Mouse (Mus musculus) fibroblast of lung, adult 2 months (primary cell): ENCODE measurements around the gene Frmd4a.
"Not testable (repeated sequence)": the region's sequence is repeated elsewhere in the genome, so short reads cannot be mapped to it uniquely, and the experiment has no call there.

ENCODE experiments used
- DNase-seq: peaks from one replicate; pipeline ENCODE4 v3.0.0-alpha.2; 2011; ENCODE audit warnings: low read depth

Gene Frmd4a

DNA sequence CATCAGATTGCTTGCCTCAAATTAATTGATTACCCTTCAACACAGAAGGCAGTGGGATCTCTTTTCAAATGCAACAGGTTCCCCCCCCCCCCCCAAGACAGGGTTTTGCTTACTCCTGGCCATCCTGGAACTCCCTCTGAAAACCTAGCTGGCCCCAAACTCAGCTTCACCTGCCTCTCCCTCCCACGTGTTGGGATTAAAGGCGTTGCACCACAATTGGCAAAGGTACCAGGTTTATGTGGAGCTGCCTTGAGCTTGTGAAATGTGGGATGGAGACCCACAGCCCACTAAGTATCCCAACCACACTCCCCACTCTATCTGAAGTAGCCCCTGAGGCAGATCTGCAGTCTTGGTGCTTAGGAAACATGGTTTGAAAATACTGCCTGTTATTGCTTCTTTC is 565.4 kb downstream of the Frmd4a start:
- DNase-seq = no peak

DNA sequence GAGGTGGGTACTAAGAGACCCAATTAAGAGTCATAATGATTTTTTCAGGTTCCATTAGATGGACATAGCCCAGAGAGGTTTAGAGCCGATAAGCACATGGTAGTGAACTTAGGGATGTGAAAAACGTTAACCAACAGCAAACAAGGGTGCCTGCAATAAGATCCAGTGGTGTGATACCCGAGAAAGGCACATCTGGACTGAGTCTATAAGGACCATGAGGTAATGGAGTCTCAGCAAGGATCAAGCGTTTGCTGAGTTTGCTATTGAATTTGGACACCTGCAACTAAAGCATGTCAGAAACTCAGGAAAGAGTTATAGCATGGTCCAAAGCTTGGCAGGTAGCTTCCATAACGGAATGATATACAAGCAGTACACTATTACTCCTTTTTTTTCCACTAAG is 566.7 kb downstream of the Frmd4a start:
- no peak for DNase-seq

DNA sequence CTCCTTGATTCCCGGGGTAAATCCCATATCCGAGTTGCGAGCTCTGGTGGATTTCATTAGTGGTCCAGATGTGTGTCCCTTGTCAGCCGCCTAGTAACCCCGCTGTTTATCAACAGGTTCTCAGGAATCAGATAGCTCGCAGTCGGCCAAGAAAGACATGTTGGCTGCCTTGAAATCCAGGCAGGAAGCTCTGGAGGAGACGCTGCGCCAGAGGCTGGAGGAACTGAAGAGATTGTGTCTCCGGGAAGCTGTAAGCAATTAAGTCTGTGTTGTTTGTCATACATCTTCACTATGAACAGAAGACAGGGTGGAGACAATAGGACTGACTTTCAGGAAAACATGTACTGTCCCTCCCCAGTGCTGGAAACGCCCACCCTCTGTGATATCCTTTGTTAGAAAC is 568.7 kb downstream of the Frmd4a start:
- DNase-seq = no peak

DNA sequence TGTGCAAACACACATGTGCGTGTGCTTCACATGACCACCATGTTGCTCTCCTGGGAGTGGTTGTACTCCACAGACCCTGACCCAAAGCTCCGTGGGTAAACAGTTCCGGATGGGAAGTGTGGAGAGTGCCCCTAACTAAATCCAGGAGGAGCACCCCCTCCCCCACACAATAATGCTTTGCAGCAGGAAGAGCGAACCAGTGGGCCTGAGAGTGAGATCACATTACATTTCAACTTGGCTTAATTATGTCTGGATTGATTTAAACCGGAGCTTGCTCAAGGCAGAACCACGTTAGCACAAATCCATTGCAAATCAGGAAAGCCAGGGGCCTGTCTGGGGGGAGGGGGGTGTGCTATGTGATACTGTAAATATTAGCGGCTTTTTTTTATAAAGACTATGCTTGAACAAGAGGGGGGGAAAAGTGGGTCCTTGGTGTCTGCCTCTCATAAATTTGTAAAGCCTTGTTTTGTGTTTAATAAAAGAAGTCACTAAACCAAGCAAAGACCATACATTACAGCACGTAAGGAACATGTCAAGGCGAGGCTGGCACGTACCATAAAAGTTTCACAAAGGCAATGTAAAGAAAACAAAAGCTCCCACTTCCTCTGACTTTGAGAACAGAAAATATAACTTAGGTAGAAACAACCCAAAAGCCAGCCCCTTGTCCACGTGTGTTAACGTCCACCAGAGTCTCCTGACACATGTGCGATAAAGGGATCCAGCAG is 570.3 kb downstream of the Frmd4a start:
- no peak for DNase-seq

DNA sequence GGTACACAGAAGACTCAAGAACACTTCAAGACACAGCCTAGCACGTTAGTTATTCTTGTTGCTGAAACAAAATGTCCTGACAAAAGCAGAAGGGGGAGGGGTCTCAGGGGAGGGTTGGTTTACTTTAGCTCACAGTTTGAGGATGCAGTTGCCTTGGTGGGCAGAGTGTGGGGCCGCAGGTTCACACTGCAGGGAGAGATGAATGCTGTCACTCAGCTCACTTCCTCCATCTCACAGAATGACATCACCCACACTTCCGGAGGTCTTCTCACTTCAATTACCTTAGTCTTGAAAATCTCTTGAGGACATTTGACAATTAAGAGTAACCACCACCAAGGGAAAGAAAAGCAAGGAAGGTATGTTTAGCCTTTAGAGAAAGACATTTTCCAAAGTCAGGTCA is 574.1 kb downstream of the Frmd4a start:
- no peak for DNase-seq

DNA sequence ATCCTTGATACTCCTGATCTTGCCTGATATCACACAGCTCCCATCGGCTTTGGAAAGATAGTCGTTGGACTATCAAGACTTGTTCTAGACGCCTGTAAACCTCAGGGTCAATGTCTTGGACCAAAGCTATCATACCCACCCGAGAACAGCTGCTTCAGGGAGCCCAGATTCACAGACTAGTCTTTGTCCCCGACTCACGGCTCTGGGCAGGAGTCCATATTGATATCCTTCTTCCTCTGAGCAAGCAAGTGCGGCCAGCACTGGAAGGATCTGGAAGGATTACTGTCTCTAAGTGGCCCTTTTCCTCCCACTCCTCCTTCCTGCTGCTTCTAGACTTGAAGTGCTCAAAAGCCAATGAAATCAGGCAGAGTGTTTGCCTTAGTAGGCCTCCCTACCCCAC is 575.1 kb downstream of the Frmd4a start:
- DNase-seq = no peak

DNA sequence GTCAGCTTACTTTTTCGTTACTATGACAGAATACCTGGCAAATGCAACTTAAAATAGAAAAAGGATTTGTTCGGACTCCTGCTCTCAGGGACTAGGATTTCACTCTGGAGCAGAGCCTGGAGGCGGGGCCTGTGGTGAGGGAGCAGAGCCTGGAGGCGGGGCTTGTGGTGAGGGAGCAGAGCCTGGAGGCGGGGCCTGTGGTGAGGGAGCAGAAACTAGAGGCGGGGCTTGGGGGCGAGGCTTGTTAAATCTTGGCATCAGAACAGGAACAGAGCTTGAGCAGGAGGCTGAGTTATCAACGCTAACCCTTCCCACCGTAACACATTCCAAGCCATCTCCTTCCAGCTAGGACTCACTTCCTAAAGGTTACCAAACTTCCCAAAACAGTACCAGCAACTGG is 575.9 kb downstream of the Frmd4a start:
- peak; percentile 40 for DNase-seq

DNA sequence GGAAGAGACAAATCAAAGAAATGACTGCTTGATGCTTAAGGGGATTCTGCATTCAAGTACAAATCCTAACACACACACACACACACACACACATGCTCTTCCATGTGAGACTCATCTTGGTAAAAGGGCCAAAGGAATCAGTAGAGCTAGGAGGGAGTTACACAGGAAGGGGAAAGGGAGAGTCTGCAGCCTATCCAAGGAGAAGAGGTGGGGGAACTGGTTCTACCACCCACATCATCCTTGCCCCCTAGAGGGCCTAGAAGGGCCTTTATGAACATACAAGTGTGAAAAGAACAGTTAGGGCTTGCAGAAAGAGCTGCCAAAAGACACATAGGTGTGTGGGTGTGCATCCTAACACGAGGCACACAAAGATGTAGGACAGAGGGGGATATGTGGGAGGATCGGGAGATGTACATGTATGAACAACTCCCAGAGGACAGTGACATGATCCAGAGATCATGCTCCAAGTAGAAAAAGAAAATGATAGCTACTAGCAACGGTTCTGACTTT is 576.4 kb downstream of the Frmd4a start:
- DNase-seq = no peak

DNA sequence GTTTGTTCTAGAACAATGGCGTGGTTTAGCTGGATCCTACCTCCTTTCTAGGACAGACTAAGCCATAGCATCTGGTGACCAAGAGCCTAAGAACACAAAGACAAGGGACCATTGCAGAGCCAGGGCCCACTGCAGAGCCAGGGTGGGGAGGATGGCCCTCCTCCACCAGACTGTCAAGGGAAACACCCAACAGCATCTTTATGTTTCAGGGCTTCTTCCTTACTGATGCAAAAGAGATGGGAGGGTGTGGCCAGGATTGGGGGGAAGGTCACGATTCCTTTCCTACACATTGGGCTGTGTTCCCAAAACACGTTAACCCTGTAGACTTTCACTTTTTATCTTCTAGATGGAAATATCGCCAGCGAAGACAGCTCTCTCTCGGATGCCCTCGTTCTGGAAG is 579.5 kb downstream of the Frmd4a start:
- DNase-seq = no peak

DNA sequence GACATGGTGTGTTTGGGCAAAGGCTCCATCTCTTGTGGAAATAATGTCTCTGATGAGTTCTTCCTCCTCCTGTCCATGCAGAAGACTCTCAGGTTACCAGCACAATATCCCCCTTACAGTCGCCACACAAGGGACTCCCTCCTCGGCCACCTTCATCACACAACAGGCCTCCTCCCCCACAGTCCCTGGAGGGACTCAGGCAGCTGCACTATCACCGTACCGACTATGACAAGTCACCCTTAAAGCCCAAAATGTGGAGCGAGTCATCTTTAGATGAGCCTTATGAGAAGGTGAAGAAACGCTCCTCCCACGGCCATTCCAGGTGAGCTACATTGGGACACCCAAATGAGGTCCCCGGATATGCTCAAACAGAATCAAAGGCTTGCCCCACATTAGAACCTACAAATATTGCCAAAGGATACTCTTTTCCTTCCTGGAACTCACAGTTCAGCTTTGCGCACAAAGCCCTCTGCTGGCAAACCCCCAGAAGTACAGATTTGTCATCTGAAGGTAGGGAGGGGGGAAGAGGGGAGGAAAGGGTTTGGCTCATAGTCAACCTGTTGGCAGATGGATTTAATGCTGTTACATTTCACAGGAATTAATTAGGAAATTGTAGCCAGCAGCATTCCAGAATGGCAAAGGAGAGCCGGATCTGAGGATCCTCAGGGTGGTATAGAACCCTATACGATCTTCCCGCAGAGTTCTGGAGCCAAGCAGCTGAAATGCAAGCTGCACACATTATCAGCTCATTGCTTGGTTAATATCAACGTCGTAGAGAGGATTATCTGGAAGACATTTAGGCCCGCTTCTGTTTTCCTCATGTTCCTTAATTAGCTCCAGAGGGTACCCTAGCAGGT is 583.7 kb downstream of the Frmd4a start:
- no peak for DNase-seq

DNA sequence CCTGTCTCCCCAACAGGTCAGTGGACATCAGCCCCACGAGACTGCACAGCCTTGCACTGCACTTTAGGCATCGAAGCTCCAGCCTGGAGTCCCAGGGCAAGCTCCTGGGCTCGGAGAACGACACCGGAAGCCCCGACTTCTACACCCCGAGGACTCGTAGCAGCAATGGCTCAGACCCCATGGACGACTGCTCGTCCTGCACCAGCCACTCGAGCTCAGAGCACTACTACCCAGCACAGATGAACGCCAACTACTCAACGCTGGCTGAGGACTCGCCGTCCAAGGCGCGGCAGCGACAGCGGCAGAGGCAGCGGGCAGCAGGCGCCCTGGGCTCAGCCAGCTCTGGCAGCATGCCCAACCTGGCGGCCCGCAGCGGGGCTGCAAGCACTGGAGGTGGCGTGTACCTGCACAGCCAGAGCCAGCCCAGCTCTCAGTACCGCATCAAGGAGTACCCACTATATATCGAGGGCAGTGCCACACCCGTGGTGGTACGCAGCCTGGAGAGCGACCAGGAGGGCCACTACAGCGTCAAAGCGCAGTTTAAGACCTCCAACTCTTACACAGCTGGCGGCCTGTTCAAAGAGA is 585.9 kb downstream of the Frmd4a start:
- DNase-seq = no peak

DNA sequence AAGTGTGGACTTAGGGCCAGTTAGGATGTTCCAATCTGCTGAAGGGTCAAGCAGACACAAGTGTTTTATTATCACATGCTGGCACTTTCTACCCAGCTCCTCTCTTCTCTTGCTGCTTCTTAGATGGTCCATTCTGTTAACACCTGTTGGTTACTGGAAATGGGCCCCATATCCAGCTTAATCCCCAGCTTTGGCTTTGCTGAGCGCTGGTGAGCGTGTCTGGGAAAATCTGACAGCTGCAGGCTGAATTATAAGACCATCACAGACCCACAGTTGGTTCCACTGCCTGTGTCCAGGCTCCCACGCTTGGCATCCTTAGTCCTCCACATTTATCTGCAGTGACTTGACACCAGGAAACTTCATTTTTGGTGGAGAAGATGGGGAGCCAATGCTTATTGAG is 589.0 kb downstream of the Frmd4a start:
- no peak for DNase-seq

DNA sequence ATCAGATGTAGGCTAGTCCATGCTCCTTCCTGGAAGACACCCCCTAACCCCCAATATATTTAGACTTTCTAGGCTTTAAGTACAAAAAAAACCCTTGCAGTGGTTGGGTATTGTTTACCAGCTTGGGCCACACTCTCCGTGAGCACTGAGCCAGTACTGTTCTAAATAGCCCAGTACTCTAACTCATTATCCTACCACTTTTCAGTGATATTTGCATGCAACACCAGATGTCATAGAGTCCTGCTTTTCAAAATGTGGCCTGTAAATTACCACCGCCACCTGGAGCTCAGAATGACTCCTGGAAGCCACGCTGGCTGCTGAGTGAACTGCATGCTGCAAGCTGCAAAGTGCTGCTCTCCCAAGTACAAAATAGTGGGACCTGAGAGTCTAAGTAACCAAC is 590.7 kb downstream of the Frmd4a start:
- DNase-seq = no peak

DNA sequence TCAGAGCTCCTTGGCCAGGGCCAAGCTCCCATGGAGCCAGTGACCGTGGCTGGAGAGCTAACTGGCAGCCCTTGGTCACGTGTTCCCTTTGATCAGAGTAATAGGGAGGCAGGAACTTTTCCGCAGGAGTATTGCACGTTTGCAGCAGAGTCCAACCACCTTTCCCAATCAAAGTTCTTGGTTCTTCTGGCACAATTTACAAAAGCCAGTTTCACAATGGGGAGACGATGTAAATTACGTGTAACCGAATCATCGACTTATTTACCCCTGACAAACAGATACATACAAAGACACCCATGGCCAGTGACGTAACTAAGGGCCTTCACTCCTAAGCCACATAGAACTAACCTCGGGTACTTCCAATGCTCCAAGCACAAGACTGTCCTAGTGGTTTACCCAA is 591.9 kb downstream of the Frmd4a start:
- DNase-seq = no peak

DNA sequence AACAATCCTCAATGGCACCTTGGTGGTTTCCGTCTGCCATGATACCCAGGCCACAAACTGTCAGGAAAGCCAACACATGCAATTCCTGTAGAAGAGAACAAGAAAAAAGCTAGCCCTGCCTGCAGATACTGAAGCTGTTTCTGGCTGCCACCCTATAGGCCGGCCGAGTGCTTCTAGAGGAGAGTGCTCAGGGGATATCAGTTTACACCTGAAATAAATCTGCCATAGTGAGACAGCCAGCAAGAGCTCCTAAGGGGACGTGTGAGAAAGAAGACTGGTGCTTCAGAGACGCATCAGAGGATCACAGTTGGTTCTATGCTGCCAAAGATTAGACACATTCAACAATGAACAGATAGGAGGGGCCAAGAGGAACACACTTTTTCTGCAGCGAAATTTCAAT is 593.8 kb downstream of the Frmd4a start:
- no peak for DNase-seq

DNA sequence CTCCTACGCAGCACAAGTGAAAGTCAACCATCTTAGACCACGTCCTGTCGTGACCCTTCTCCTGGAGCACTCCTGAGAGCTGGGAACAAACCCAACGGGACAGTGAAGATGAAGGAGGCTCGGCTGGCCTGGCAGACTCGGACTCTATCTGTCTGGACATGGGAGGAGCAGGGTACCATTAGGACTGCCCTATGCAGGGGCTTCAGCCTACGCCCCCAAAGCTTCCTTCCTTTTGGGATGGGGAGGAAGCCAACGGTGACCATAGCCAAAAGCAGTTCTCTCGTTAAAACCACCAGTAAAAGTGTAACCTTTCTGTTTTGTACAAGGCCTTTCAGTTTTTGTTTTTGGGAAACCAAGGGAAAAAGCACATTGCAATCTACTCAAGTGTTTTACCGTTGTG is 594.2 kb downstream of the Frmd4a start:
- DNase-seq = no peak

DNA sequence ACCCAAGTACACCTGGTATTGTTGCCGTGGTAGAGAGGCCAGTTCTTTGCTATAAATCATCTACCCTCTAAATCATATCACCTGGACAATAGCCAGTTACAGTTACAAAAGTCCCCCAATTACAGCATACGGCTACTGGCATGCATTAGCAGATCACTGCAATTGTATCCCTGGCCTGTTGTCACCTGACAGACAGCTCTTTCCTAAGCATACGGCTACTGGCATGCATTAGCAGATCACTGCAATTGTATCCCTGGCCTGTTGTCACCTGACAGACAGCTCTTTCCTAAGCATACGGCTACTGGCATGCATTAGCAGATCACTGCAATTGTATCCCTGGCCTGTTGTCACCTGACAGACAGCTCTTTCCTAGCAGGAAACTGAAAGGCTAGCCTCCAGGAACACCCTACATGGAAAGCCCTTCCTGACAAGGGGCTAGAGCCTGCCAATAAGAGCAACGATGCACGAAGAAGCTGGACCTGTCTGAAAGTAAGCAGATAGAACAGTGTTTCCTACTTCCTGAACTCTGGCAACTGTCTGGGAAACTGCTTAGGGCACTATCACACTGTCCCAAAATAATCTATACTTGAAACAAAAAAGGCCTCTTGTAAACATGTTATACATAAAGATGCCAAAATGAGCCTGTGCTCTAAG is 596.9 kb downstream of the Frmd4a start:
- DNase-seq = not testable (repeated sequence)

DNA sequence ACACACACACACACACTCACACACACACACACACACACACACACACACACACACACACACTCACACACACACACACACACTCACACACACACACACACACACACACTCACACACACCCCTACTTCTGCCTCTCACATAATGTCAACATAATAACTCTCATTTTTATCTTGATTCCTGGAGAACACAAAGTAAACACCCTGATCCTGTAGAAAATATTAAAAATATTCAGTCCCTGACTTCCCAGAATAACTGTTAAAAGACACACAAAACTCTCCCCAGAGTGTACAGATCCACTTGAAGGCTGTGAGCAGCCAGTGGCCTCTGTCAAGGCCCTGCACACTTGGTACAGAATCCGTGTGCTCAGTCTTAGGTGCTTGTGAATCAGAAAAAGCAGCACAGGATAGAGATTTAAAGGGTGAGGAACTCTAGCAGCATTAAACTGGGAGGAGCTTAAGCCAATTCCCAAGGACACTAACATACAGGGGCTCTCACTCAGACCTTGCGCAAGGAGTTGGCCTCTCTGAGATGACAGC is 597.6 kb downstream of the Frmd4a start:
- no peak for DNase-seq

DNA sequence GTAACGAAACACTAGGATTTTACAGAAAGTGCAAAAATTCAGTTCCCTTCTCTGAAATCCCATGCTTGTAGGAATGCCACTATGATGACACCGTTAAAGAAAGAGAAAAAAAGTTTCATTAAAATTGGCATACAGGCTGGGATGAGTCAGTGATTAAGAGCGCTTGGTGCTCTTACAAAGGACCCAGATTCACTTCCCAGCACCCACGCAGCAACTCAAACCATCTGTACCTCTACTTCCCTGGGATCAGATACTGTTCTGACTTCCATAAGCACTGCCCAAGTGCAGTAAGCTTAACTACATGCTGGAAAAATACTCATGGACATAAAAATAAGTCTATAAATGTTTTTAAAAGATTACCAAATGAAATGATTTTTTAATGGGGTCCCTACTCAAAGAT is 599.5 kb downstream of the Frmd4a start:
- no peak for DNase-seq

DNA sequence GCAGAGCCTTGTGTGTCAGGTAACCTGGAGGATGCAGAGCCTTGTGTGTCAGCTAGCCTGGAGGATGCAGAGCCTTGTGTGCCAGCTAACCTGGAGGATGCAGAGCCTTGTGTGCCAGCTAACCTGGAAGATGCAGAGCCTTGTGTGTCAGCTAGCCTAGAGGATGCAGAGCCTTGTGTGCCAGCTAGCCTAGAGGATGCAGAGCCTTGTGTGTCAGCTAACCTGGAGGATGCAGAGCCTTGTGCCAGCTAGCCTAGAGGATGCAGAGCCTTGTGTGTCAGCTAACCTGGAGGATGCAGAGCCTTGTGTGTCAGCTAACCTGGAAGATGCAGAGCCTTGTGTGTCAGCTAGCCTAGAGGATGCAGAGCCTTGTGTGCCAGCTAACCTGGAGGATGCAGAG is 601.6 kb downstream of the Frmd4a start:
- DNase-seq = not testable (repeated sequence)

DNA sequence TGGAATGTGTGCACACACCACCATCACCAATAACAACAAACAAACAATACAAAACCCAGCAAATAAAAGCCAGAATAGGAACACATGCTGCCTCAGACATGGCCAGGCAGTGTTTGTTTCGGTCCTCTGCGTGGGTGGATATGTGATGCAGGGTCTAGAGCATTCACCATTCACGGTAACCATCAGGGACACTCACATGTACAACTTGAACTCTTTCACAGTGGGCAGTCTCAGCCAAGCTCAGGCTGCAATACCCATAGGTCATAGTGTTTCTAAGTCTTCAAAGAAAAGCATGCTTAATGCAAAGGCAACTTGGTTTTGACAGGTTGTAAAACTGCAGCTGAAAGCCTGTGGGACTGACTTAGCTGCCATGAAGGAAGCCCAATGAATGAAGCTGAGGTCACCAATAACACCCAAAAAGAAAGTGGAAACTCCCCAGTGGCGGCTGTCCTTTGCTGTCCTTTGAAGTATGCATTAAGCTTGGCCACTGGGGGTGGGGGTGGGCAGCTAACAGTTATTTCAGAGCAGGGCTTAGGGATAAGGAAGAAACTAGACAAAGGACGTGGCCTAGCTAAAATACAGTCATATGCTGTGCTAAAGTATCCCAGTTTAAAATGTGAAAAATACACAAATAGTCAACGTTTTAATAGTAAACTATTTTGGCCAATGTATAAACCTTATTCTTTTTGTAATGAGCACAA is 602.5 kb downstream of the Frmd4a start:
- DNase-seq = no peak
